Mouse (Mus musculus) adrenal gland, postnatal 4 days (tissue): ENCODE measurements around the gene Gpc5. TPM values are rescaled to one million over a fixed set of nuclear protein-coding genes. Genes with fewer than 3 reads are reported as not detected.

ENCODE experiments used
- DNase-seq, 2 experiments: peaks; one replicate each; pipeline ENCODE4 v3.0.0; 2021 to 2022; ENCODE audit warnings: low spot score in 2 of 2, mixed read lengths in 2 of 2
- total RNA-seq, 2 experiments: library from RNA; stranded (reverse); gene quantifications; 2 replicates each; pipeline ENCODE4 v1.2.3; 2021

The Gpc5 gene
- total RNA-seq, 2 experiments from 2014 or later: 0.37 to 2.8 TPM

DNA sequence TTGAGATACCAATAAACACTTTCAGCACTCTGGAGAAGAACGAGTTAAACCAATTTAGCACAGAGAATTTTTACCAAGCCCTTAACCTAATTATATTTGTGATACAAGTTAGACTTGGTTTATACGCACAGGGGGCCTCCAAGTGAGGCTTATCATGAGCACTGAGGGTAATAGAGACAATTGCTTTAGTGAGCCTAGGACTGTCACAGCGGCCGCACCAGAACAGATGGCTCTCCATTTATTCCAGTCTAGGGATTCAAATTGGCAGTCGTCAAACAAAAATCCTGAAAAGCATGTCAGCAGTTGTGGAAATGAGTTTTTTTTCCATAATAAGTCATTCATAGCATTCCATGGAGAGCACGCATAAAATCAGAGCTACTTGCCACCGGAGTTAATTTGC is 729.6 kb downstream of the Gpc5 start:
- DNase-seq: no peak

DNA sequence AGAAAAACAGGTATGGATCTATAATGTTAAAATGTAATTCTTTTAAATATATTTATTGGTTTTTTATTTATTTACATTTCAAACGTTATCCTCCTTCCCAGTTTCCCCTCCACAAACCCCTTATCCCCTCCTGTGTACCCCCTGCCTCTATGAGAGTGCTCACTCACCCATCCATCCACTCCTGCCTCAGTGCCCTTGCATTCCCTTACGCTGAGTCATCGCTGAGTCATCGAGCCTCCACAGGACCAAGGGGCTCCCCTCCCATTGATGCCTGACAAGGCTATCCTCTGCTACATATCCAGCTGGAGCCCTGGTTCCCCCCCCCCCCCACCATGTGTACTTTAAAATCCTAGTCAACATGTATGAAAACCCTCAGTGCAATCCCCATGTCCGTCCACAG is 738.5 kb downstream of the Gpc5 start:
- no peak for DNase-seq

DNA sequence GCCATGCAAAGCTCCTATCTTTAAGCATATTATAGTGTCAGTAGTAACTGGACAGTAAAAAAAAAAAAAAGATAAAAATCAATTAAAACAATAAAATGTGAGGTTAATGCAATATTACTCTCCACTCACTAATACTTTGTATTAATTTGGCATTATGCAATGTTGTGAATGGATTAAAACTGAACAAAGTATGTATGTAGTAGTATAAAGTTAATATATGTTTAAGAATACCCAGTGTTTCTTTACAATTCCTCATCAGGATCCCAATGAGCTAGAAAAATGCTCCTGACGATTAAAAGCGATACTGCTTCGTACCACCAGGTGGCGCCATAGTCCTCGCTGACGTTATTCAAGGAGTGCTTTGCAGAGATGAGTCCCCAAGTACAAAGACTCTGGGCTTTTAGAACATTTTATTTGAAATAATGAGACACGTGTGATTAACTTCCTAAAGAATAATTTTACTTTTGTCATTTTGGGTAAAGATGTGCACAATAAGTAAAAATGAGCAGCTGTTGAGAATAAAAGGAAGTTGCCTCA is 739.3 kb downstream of the Gpc5 start:
- DNase-seq: peak; percentile 6 to 11

GRCm38 (mm10) chr14:115831854-115832625 is 740.0 kb downstream of the Gpc5 start:
- DNase-seq: no peak

GRCm38 (mm10) chr14:115843783-115844182 is 751.8 kb downstream of the Gpc5 start:
- no peak for DNase-seq

GRCm38 (mm10) chr14:115844773-115845427 is 752.9 kb downstream of the Gpc5 start:
- DNase-seq: no peak

- no peak for DNase-seq
Observed at GRCm38 (mm10) chr14:115869127-115869526, 777.1 kb downstream of the Gpc5 start.

DNA sequence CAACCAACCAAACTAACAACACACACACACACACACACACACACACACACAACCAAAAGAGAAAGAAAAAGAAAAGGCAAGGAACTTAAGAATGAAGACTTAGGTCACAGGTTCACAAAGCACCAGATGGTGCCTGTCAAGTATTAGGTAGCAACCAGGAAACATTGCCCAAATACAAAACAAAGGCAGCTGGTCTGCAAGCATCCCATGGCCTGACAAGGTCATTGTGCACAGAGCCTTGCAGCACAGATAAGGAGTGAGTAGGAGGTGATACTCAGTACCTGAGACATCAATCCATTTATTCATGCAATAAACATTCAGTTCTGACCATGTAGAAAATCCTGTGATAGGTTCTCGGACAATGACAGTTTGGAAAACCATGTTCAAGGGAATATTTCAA is 884.0 kb downstream of the Gpc5 start:
- no peak for DNase-seq

DNA sequence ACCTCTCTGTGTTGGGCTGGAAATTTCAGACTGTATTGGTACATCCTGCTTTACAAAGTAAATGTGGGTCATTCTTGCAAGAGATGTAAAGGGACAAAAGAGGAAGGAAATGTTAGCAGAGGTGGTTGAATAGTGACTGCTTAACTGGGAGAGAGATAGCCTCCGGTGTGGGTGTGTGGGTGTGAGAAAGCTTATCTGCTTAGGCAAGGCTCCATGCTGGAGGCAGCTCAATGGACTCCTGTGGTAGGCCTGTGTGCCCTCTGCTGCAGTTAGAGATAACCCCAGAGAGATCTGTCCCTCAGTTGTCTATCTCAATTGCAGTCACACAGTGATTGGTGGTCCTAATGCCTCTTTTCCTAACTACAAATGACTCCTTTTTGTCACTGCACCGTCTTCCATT is 887.2 kb downstream of the Gpc5 start:
- DNase-seq: no peak

DNA sequence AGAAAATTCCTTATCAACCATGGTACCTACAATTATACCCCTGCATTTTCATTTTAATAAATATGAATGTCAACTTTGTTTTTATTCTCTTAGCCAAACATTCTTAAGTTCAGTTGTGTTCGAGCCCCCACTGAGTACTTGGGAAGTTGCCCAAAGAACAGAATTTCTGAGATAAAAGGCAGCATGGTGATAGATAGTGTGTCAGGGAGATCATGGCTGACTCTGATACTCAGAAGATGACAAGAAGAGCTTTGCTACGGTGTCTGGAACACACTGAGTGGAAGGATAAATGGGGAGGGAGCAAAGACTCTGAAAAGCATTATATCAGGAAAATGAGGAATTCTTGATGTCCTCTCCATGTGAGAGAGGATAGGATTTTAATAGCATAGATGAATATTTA is 898.7 kb downstream of the Gpc5 start:
- DNase-seq: no peak

DNA sequence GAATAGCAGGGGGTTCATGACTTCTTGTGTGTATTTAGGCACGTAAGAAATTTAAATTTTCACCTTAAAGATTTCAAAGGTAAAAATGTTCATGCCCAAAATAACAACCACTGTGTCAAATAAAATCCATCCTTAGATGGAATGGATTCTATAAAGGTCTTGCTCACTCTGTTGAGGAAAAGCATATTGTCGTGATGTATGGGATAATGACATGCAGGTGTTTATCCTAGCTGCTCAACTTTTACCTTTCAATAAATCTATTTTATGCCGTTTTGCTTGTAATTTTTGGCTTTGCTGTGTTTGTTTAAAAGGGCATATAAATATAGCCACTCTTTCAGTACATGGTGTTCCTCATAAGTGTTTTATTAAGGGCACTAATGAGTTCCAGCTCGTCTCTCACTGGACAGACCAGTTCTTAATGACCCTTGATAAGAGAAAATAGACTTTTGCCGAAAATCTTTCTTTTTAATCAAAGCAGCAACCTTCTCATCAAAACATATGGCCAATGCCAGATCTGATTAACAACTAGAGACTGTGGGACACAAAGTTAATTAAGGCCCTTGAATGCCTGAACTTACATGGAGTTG is 901.6 kb downstream of the Gpc5 start:
- DNase-seq: no peak

DNA sequence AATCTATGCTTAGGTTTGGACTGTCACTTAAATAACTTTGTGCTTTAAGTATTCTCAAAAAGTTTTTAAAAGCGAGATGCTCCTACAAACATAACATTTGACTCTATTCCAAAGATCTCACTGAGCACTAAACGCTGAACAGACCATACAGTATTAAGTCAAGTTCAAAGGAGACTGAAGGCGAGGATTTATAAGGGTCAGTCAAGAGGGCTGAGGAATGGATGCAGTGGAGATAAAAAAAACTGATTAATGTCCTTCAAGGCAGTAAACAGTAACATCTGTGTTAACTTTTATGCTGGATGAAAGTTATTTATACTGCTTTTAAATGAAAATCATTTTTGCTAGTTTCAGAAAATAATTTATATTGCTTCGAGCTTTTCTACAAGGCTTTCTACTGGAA is 906.9 kb downstream of the Gpc5 start:
- DNase-seq: no peak

- DNase-seq: no peak
Observed at GRCm38 (mm10) chr14:116087010-116087409, 995.0 kb downstream of the Gpc5 start.

GRCm38 (mm10) chr14:116127943-116128342 is 1035.9 kb downstream of the Gpc5 start:
- DNase-seq: no peak

DNA sequence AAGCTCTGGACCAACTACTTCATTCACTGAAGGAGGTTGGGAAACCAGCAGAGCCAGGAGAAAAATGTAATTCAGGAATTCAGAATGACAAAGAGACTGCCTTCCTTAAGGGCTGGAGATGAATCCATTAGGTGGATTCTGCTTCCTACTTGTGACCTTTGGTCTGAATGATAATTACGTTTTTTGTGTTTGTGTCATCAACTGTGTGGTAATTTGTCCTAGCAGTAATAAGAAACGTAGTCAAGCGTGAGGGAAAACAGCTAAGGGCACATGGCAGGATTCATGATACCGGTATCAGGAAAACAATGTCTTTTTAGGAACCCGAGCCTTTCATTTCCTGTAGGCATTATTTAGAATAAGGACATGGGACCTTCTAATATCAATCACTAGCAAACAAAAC is 1045.3 kb downstream of the Gpc5 start:
- no peak for DNase-seq

DNA sequence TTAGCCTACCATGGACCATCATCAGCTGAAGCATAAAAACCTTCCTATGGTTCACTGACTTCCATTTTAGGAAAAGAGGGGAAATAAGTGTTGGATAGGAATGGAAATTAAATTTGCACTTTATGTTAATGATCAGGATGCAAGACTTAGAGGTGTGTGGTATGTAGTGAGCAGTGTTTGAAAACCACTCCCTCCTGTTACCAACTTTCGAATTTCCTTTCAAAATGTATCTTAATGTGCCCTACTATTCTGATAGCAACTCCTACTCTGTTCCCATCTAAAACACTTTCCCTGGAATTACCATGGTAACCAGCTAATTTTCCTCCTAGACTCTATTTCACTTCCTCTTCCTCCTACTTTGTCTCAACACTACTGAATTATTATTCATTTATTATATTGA is 1045.8 kb downstream of the Gpc5 start:
- DNase-seq: no peak

- DNase-seq: no peak
Observed at GRCm38 (mm10) chr14:116162586-116162985, 1070.6 kb downstream of the Gpc5 start.

DNA sequence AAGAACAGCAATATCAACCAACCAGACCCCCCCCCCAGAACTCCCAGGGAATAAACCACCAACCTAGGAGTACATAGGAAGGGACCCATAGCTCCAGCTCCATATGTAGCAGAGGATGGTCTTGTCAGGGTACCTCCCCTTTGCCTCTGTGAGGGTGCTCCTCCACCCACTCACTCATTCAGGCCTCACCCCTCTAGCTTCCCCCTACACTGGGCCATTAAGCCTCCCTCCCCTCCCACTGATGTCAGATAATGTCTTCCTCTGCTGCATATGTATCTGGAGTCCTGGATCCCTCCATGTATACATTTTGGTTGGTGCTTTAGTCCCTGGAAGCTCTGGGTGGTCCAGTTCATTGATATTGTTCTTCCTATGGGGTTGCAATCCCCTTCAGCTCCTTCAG is 1075.4 kb downstream of the Gpc5 start:
- DNase-seq: no peak

- no peak for DNase-seq
Observed at GRCm38 (mm10) chr14:116169129-116169528, 1077.1 kb downstream of the Gpc5 start.

DNA sequence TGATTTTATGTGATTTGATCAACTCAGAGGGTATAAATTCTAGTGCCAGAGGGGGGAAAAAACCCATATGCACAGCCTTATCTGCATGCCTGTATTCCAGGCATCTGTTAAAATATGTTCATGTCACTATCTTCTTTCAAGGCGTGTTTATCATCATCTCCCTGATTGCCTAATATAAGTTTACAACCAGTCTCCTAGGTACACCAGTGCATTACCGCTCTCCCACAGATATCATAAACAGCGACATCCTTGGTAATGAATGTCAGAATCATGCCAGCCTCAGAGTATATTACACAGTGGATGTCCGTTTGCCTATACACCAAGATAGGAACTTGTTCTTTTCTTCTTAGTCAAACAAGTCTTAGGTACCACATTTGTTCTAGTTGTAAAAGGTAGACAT is 1095.0 kb downstream of the Gpc5 start:
- DNase-seq: no peak

- DNase-seq: peak; percentile 4 to 17
Observed at GRCm38 (mm10) chr14:116206977-116207376, 1115.0 kb downstream of the Gpc5 start.

GRCm38 (mm10) chr14:116208581-116208980 is 1116.6 kb downstream of the Gpc5 start:
- DNase-seq: no peak
